Mouse (Mus musculus) forelimb bud, embryonic 11.5 days (tissue): Measurements from ENCODE around the gene Pcdh9.

Experiments
- DNase-seq: peaks from one replicate; pipeline ENCODE4 v3.0.0-alpha.2; 2012; ENCODE audit warnings: low read depth, low spot score

The Pcdh9 gene

DNA sequence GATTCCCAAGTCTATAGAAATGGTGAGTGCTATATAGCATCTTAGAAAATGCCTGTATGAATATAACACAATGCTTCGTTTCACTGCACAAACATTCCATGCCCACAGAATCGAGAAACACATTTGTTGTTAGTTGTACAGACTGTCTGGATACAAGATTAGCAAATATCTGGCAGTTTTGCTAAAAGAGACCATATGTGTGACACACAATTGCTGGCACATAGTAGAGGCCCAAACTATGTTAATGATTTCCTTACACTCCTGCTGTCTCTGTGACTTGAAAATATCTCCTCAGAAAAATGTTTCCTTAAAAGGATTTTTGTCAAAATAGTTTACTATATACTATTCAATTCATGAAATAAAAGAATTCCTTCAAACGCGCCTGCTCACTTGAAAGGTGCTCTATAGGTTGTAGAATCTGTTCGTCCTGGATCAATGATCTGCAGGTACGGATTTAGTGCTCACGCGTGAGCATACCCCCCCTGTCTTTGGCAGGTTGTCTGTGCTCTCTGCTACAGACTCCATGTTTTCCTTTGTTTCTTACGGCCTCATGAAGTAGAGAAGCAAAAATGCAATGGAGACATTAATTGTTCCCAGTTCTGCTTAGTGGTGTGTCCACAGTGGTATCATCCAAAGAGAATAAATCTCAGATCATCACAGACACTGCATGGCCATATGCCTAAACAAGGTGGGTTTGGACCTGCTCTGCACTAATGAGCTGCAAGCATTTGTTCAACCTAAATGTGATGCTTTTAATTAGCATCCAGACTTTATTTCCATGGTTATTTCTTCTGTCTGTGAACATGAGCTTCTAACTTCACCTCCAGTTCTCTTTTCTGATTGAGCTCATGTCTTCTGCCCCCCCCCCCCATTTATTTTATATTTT, 707.6 kb downstream of the Pcdh9 start:
- peak; percentile 7 for DNase-seq

DNA sequence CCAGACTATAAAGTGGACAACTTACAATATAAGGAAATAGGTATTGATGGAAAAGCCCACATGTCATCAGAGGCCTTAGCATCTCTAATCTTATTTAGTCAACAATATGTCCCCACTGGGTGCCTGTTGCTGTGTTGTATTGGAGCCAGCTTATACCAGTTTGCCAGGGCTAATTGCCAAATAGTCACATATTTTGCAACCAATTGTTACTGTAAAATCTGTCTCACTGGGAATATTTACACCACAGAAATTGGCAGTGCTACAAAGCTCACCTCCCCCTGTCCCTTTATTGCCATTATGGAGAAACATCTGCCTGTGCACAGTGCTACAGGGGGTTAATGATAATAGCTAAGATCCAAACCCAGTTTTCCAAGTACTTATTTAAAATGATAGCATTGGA, 721.3 kb downstream of the Pcdh9 start:
- DNase-seq: no peak

DNA sequence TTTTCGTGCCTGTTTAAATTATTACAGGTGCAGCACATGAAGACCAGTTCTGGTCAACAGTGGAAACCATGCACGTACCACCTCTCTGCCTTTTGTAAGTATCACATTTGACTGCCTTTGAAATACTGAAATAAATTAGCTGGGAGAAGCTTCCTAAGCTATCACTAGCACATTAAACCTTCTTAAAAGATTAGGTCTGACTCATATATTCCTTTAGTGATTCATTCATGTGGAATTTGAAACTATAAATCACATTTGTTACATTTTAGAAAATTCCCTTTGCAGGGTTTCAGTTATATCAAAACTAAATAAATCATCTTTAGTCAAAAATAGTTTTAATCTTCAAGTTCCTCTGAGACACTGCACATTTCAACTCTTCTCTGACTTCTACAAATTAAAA, 722.1 kb downstream of the Pcdh9 start:
- DNase-seq: no peak

DNA sequence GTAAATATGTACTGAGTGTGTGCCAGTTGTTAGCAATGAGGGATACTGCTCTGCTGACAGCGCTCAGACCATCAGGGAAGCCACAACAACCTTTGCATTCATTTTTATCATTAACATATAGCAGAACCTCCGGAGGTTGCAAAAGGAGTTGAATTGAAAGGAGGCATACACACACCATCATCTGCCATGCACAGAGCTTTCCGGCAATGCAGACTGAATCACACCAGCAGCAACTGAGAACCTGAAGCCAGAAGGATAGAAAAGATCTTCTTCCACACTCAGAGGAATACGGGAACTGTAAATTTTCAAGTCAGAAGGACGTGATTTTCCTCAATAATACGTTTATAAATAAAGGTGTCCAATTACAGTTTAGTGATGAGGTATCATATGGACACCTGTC, 747.1 kb downstream of the Pcdh9 start:
- DNase-seq: no peak

- DNase-seq: no peak
Measured at GRCm38 (mm10) chr14:93142076-93142475, 748.4 kb downstream of the Pcdh9 start.

DNA sequence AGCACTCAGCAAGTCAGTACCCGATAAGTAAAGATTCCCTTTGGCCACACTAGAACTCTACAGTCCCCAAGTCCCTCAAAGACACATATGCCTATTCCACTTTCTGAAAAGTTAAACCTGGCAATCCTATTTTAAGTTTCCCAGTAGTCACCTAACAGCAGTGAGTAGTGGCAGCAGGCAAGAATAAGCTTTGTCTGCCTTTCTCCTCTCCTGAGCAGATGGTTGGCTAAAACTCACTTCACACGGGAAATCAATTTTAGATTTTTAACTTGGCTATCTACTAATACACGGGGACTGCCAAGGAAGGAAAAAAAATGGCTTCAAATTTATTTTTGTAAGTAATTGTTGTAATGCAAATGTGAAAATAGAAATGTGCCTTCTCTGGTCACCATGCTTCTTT, 763.5 kb downstream of the Pcdh9 start:
- DNase-seq: no peak

DNA sequence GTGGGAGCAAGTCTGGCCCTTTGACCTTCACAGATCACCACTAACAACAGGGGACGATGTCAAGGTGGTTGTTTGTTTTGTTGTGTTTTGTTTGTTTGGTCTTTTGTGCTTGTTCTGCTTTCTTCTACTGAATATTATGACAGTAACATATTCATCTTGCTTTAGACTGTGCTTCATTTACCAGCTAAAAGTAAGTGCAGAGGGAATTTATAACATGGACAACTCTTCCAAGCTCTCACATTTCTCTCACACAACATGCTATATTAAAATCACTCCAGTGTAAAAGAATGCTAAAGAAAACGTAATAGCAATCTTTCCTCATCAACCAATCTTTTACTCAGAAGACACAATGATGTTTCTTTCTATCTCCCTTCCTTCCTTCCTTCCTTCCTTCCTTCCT, 787.7 kb downstream of the Pcdh9 start:
- no peak for DNase-seq

DNA sequence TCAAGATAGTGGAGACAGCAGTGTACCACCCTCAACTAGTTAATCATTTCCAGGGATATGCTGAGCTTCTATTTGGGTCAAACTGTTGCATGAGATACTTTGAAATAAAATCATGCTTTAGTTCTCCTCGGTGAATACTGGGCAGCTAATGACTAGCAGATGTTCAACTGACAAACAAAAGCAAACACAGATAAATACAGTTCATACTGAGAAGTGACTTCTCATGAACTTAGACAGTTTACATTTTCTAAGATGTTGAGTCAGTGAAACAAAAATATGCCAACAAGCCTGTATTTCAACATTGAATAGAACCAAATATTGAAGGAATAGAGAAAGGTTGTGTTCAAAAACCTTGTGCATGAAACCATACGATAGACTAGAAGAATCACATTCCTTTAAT, 795.4 kb downstream of the Pcdh9 start:
- DNase-seq: no peak

DNA sequence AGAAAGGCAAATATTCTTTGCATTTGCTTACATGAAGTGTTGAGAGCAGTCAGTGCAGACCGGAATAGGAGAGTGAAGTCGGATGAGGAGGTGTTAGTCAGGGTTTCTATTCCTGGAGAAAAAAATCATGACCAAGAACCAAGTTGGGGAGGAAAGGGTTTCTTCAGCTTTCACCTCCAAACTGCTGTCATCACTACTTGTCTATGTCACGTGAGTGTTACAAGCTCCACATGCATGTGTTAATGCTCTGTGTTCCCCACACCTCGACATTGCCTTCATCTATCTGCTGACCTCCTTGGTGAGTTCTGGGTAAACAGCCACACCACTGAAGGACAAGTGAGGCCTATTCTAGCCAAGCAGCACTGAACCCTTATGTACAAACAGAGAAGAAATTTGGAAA, 797.7 kb downstream of the Pcdh9 start:
- DNase-seq: peak; percentile 23

- DNase-seq: no peak
Measured at GRCm38 (mm10) chr14:93085646-93086045, 804.8 kb downstream of the Pcdh9 start.

- DNase-seq: no peak
Measured at GRCm38 (mm10) chr14:93083140-93083539, 807.3 kb downstream of the Pcdh9 start.

GRCm38 (mm10) chr14:93080910-93081309, 809.6 kb downstream of the Pcdh9 start:
- DNase-seq: peak; percentile 46

- DNase-seq: no peak
Measured at GRCm38 (mm10) chr14:93075761-93076160, 814.7 kb downstream of the Pcdh9 start.

GRCm38 (mm10) chr14:93072346-93072745, 818.1 kb downstream of the Pcdh9 start:
- no peak for DNase-seq

DNA sequence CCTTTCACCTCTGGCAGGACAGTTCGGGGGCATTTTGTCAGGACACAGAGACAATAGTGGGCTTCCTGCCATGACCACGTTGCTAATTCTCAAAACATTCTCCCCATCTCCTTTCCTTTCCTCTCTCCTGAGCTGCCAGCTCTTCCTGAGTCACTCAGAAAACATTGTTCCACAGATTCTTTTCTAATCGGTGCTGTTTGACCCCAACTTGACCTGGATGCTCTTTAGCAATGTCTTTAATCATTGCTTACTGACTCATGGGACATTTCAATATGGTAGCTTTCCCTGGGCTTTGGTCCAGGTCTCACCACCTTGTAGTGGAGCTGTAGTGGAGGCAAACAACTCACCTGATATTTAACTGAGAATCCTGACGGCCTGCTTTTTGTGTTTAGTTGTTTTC, 820.3 kb downstream of the Pcdh9 start:
- no peak for DNase-seq

GRCm38 (mm10) chr14:93067411-93068336, 822.8 kb downstream of the Pcdh9 start:
- no peak for DNase-seq

GRCm38 (mm10) chr14:93066732-93067410, 823.6 kb downstream of the Pcdh9 start:
- DNase-seq: no peak

DNA sequence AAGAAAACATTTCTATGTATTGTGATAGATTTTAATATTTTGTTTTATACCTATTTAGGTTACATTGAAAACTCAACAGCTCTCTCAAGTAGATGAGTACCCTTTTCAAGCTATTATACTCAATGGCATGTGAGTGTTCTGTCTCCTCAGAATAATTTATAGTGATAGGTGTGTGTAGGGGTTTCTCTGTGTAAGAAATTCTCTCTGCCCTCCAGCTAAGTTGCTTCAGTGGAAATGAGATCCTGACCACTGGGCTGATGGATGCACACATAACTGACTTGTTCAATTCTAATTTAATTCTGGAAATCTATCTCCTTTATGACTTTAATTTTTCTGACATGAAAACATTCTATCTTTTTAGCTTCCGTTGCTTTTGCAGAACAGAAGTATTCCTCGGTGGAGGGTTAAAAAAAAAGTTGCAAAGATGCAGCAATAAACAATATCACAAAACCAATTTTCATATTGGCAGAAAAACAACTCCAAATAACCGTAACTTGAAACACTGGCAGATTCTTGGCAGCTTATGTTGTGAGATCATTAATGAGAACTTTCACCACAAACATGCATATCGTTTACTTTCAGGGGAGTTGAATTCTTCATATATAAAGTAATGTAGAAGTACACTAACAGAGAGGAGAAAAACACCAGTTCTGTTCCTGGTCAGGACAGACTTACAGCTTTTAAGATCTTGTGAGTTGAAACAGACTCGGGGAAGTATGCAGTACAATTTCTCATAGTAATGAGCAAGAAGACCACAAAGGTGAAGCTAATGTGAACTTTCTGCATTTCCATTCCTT, 828.5 kb downstream of the Pcdh9 start:
- DNase-seq: no peak

GRCm38 (mm10) chr14:93058799-93059198, 831.7 kb downstream of the Pcdh9 start:
- no peak for DNase-seq

DNA sequence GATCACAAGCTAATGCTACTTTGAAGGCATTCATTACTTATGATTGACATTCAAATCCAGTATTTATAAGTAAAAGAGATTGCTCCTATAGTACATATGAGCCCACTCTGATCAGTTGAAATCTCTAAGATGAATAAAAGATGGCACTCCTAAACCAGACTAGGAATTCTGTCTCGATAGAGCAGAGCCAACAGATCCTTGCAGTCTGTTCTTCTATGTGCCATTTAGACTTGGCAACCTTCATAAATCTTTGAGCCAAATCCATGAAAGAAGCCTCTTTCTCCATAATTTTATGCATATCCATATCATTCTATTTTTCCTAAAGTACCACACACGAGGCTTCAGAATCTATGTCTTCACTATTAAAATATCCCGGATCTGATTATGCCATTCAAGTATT, 834.5 kb downstream of the Pcdh9 start:
- DNase-seq: no peak

DNA sequence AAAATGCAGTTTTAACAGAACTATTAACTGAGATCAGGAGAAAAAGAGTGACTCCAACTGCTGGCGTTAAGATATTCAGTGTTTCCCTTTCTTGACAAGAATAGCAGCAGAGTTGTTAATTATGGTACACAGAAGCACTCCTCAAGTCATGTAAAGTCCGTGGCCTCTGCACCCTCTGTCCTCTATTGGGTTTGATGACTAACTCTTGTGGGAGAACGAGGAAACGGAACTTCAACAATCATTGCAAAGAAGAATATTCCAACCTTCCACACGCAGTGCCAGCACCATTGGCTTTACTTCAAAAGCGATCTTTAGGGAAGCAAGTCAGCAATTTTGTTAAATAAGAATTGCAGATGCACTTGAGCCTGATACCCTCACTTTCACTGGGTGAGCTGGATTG, 849.9 kb downstream of the Pcdh9 start:
- DNase-seq: no peak
